Mouse (Mus musculus) thymus, adult 2 months (tissue): ENCODE results near the gene Fam50b.

Experiments
- CTCF ChIP-seq: fragments of 200-500 bp; IDR thresholded peaks from 2 replicates; pipeline ENCODE4 v1.5.1; 2012; ENCODE audit warnings: mild to moderate bottlenecking, control low read depth, low read length, moderate library complexity, borderline replicate concordance; ENCODE audit not compliant: control insufficient read depth, poor library complexity, insufficient read depth; ENCODE audit errors: extremely low read depth
- POLR2A ChIP-seq: fragments of 200-500 bp; IDR thresholded peaks from 2 replicates; pipeline ENCODE4 v1.6.1; 2012; ENCODE audit warnings: mild to moderate bottlenecking, low read length, control low read depth, moderate library complexity; ENCODE audit not compliant: control insufficient read depth, poor library complexity, insufficient read depth; ENCODE audit errors: extremely low read depth

- TF ChIP-seq CTCF (no peak), POLR2A (no peak)
Observed at GRCm38 (mm10) chr13:34738699-34738973, 4.0 kb downstream of the Fam50b start.
